Mouse (Mus musculus) left cerebral cortex, adult 2 months (tissue): ENCODE data around the gene Wfdc21. TPM values are rescaled to one million over a fixed set of nuclear protein-coding genes. Genes with fewer than 3 reads are reported as not detected.

ENCODE experiments used
- DNase-seq, 2 experiments: peaks; one replicate each; pipeline ENCODE4 v3.0.0; 2021 to 2022; ENCODE audit warnings: low spot score in 2 of 2, mixed read lengths in 1 of 2; ENCODE audit errors: extremely low spot score in 1 of 2
- H3K27ac ChIP-seq: fragments of 200-600 bp; 2 replicates; pipeline ENCODE4 v1.8.1; 2022
- H3K4me3 ChIP-seq: fragments of 200-600 bp; 2 replicates; pipeline ENCODE4 v1.8.1; 2022
- CTCF ChIP-seq: fragments of 200-600 bp; IDR thresholded peaks from 2 replicates; pipeline ENCODE4 v1.8.1; 2022; ENCODE audit warnings: antibody characterized with exemption, mild to moderate bottlenecking, moderate library complexity
- intact Hi-C: fragments of 180-260 bp; cut with DNase I; formaldehyde crosslinking; loops from one replicate; pipeline ENCODE4 v1.15.1; 2025
- total RNA-seq, 2 experiments: library from RNA; stranded (reverse); gene quantifications; 2 replicates each; pipeline ENCODE4 v1.2.3; 2021

Gene Wfdc21
- total RNA-seq, 2 experiments from 2014 or later, result not detected

DNA sequence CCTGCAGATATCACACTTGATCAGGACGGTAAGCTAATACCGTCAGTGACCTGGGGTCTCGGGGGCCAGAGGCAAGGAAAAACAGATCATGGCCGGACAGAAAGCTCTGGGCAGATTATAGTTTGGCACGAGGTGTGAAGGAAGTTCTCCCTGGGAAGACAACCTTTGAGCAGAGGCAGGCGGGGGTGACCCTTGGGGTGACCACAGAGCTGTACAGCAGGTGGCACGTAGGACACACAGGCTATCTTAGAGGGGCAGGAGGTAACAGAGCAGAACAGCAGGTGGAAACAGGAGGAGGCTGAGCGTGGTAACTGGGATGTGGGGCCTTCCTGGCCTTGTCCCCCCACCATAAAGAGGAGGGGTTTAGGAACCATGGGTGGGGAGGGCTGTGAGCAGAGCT lies 41.6 kb downstream of the Wfdc21 start:
- intact Hi-C loops, result loop anchor here (5.0 to 10.0 kb wide), 2 partner anchors 244 to 376 kb away; partner anchors contain the start of gene Gm11437
- TF ChIP-seq CTCF, result no peak
- DNase-seq, result no peak
- no peak overlapping the region for H3K4me3 ChIP-seq
- H3K27ac ChIP-seq, result no peak overlapping the region

DNA sequence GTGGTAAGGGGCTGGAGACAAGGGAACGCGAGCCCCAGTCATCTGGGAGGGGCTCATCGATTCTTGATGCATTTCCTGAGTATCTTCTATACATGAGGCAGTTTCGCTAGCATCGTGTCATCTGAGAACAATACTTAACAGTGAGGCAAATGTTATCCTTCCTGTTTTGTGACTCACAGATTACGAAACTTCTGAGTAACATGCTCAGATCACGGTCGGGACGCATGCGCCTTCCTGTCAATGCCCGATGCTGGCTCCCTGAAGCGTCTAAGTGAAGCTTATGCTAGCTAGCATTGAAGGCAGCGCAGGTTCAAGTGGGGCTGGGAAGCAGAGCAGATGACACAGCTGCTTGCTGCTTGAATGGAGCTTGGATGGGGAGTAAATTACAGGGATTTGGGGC lies 42.5 kb downstream of the Wfdc21 start:
- Histone ChIP-seq H3K4me3 (no peak overlapping the region), H3K27ac (no peak overlapping the region)
- no peak for DNase-seq
- intact Hi-C loops, result loop anchor here (5.0 to 10.0 kb wide), 2 partner anchors 243 to 376 kb away; partner anchors contain the start of gene Gm11437
- TF ChIP-seq CTCF, result no peak

DNA sequence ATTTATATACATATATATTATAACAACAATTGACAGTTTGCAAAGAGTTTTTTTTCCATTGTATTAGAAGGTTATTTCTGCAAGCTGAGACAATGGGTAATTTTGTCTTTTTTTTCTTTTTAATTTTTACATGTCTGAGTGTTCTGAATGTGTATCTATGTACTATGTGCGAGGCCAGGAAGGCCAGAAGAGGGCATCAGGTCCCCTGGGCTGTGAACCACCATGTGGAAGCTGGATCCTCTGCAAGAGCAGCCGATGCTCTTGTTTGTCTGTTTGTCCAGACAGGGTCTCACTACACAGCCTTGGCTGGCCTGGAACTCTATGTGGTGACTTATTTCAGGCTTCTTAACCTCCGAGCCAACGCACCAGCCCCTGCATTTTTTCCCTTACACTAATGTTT lies 44.4 kb downstream of the Wfdc21 start:
- no peak for TF ChIP-seq CTCF
- intact Hi-C loops, result no loop called here
- no peak overlapping the region for H3K27ac ChIP-seq
- no peak overlapping the region for H3K4me3 ChIP-seq
- DNase-seq, result no peak

GRCm38 (mm10) chr11:83792316-83792914 lies 45.7 kb downstream of the Wfdc21 start:
- TF ChIP-seq CTCF, result no peak
- no peak overlapping the region for H3K27ac ChIP-seq
- no peak for DNase-seq
- H3K4me3 ChIP-seq, result no peak overlapping the region
- intact Hi-C loops, result no loop called here

- DNase-seq, result no peak
Measured at GRCm38 (mm10) chr11:83793264-83793663, 46.5 kb downstream of the Wfdc21 start.

GRCm38 (mm10) chr11:83796112-83796511 lies 49.4 kb downstream of the Wfdc21 start:
- intact Hi-C loops, result no loop called here
- no peak for DNase-seq
- no peak for TF ChIP-seq CTCF

More at GRCm38 (mm10) chr11:83793264-83793663, 46.5 kb downstream of the Wfdc21 start:
- no peak for TF ChIP-seq CTCF
- Histone ChIP-seq H3K4me3 (no peak overlapping the region), H3K27ac (no peak overlapping the region)
- intact Hi-C loops, result no loop called here

DNA sequence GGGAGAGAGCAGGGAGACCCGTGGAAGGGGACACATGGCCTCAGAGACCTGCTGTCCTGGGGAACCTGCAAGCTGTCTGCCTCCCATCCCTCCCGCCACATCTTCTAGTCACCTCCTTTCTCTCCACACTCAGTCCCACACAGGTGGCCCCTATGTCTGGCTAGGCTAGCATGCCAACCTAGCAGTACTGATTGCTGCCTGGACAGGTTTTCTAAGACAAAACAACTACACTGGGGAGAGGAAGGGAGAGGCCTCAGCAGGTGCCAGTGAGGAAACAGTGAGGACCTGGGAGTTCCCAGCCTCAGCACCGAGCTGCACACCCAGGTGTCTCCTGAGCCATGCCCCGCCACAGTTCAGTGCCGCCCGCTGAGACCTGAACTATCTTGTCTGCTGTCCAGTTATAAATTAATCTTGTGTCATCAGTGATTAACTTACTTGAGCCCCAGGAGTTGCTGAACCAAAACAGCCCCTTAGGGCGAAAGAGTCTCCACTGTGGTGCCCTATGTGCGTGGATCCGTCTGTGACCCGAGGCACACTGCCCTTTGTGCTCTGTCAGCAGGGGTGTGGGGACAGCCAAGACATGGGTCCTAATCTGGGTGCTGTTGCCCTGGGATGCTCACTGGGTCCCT lies 50.4 kb downstream of the Wfdc21 start:
- no peak for DNase-seq
- TF ChIP-seq CTCF, result no peak
- H3K27ac ChIP-seq, result no peak overlapping the region
- intact Hi-C loops, result no loop called here
- no peak overlapping the region for H3K4me3 ChIP-seq

More at GRCm38 (mm10) chr11:83796112-83796511, 49.4 kb downstream of the Wfdc21 start:
- Histone ChIP-seq H3K27ac (no peak overlapping the region), H3K4me3 (no peak overlapping the region)

GRCm38 (mm10) chr11:83799871-83800430 lies 53.2 kb downstream of the Wfdc21 start:
- intact Hi-C loops, result no loop called here
- no peak for TF ChIP-seq CTCF

DNA sequence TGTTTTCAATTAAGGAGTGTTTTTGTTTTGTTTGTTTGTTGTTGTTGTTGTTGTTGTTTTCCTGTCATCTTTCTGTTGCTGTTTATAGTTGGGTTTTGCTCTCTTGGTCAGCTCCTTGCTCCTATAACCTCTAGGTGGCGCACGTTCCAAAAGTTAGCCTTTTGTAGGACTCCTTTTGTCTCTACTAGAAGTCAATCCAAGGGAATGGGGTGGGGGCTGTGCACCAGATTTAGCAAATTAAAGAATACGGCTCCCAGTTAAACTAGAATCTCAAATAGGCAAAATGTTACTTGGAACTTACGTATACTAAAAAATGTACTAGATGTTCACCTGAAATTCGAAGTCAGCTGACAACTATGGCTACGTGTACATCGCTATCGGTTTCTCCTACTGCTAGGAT lies 55.4 kb downstream of the Wfdc21 start:
- intact Hi-C loops, result no loop called here
- DNase-seq, result no peak
- peak; percentile 61 for TF ChIP-seq CTCF
- H3K27ac ChIP-seq, result no peak overlapping the region
- no peak overlapping the region for H3K4me3 ChIP-seq

More at GRCm38 (mm10) chr11:83799871-83800430, 53.2 kb downstream of the Wfdc21 start:
- Histone ChIP-seq H3K4me3 (no peak overlapping the region), H3K27ac (no peak overlapping the region)
- DNase-seq, result no peak

Other genes with a start within 250 kb of the Wfdc21 start
- not detected for gene Heatr9, start 224.8 kb upstream of the Wfdc21 start, total RNA-seq
- gene Ccl5, start 216.4 kb upstream of the Wfdc21 start, total RNA-seq, result not detected
- 1 to 10 TPM; 2.6 to 5.2 TPM for gene Ccl9, start 168.3 kb upstream of the Wfdc21 start, total RNA-seq
- 1 to 10 TPM; 1.4 to 1.9 TPM for gene Ccl6, start 153.9 kb upstream of the Wfdc21 start, total RNA-seq
- not detected for gene Rpl9-ps1, start 101.3 kb upstream of the Wfdc21 start, total RNA-seq
- not detected for gene Ccl3, start 97.6 kb upstream of the Wfdc21 start, total RNA-seq
- gene Ccl4, start 84.4 kb upstream of the Wfdc21 start, total RNA-seq, result not detected
- gene Wfdc17, start 42.9 kb upstream of the Wfdc21 start, total RNA-seq, result not detected
- 1 to 10 TPM; 2.3 TPM for gene Wfdc18, start 37.9 kb upstream of the Wfdc21 start, total RNA-seq
- 10 to 100 TPM; 14.8 to 16.4 TPM for gene Heatr6, start 6.8 kb downstream of the Wfdc21 start, total RNA-seq
- under 1 TPM; 0.23 to 0.75 TPM for gene Hnf1b, start 103.1 kb downstream of the Wfdc21 start, total RNA-seq
- gene Ddx52, start 195.1 kb downstream of the Wfdc21 start, total RNA-seq, result 10 to 100 TPM; 13.3 to 15.2 TPM
- 10 to 100 TPM; 61.2 to 61.3 TPM for gene Synrg, start 217.5 kb downstream of the Wfdc21 start, total RNA-seq